Mouse (Mus musculus): ENCODE measurements around the gene Olfr160.

Gene Olfr160

DNA sequence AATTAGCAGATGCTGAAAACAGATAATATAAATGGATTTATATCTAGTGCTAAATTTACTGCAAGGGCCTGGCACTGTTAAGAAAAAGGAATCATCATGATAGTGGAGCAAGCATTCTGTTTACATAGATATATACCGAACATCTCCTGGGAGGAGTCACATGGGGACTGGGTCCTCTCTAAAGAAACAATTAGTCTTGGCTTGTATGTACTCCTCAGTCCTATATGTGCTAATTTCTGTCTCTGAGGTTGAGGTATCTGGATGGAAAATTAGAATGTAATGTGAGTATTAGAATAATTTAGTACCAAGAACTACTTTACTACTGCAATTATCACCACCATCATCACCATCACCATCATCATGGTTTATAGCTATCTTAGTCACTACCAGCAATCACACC, at the start of gene Olfr160:
TSS of gene Olfr160 (minus strand) at position 101 of the 400 bp plus-strand sequence.
- DNase-seq (ENCODE audit: low spot score in 2 of 2) = no peak

DNA sequence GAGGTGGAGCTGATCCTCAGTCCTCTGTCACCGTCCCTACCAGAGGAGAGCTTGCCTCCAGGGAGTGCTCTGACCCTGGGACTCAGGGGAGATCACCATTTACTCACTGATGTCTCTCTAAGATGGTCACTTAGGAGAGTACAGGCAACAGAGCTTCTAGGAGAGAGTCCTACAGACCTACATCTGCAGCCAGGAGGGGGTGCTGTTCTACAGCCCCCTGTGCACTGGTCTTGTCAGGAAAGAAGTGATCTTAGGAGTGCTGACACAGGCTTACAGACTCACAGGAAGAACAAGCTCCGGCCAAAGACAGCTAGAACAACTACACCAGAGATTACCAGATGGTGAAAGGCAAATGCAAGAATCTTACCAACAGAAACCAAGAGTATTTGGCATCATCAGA, 46.5 kb upstream of the Olfr160 start:
- no peak for DNase-seq (ENCODE audit: low spot score in 2 of 2)

DNA sequence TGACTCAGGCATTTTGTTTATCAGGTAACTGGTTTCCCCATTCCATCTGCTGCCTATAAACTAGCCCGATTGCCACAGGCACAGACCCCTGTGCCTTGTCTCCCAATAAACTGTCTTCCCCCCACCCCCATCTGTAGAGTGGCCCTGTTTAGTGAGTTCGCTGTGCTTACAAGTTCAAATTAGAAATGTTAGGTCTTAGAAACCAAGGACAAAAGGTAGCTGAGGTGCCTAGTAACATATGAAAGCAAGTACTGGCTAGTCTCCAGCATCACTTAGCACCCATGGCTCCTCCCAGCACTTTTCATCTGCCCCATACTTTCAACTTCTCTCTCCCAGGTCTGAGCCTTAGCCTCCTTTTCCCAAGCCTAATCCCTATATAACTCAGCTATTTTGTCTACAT, 45.7 kb upstream of the Olfr160 start:
- no peak for DNase-seq (ENCODE audit: low spot score in 2 of 2)

DNA sequence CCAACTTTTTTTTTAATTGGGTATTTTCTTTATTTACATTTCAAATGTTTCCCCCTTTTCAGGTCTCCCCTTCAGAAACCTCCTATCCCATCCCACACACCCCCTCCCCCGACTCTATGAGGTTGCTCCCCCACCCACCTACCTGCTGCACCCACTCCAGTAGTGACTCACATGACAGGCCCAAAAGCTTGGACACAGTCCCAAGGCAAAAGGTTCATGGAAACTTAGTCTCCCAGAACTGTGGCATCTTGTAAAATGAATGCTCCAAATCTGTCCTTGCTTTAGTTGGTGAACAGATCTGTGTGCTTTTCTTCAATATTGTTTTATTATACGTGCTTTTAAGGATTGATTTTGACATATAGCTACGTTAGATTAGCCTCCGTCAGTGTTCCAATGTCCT, 36.0 kb upstream of the Olfr160 start:
- DNase-seq (ENCODE audit: low spot score in 2 of 2) = no peak

DNA sequence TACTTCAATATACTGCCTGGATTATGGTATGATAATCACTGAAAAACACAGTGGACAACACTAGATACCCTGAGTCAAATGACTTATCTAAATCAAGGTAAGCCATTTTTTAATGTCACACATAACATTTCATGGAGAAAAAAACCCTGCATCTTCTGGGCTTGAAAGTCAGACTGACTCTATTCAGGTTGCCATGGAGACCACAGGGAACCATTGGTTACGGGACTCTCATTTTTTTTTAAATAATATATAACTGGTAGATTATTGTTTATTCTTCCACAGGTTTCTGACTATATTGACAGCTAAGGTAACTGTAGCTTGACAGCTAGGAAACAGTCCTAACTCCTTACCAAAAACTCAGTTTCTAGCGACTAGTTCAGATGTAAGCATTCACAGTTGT, 35.4 kb upstream of the Olfr160 start:
- DNase-seq (ENCODE audit: low spot score in 2 of 2) = no peak

DNA sequence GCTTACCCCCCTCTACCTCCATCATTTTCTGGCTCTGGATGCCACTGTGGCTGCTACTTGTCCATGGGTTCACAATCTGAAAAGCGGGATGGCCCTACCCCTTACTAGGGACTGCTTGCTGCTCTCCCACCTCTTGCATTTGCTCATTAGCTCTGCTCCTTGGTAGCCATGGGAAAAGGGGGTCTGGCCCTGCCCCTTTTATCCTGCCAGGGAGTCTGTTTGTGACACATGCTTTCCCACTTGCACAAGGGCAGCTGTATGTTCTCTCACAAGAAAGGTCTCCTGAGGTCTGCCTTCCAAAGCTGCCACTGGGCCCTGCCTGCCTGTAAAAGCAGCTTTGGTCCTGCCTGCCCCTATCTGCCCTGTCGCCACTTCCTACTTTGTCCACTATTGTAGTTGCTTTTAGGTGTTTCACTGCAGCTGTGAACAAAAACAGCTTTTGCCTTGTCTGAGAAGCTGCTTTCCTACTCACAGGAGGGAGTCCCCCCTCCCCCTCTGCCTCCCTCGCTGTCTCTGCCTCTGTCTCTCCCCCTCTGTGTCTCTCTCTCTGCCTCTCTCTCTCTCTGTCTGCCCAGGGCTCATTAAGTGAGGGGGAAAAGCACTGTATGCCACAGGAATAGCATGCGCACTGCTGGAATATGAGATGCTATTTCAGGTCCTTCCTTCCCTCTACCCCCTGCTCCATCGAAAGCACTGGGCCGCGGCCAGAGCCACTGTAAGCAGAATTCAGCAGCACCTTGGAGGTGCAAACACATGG, 34.4 kb upstream of the Olfr160 start:
- no peak for DNase-seq (ENCODE audit: low spot score in 2 of 2)

DNA sequence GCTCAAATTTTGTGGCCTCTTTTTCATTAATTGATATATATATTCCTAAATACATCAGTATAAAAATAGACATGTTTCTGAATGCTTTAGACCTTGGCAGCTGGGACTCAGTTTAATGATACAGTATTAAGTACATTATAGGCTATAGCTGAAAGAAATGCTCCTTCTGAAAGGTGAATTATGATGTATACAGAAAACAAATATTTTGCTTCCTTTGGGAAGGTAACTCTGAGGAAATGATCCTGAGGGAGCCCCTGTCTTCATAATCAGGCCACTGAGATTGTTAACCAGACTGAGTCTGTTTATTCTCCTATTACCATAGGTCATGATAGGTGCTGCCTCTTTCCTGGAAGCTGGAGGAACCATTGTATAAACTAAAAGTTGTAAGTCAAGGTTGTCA, 28.8 kb upstream of the Olfr160 start, which contains the start of gene Olfr874:
TSS of gene Olfr874 (plus strand) at position 301 of the 400 bp plus-strand sequence.
- no peak for DNase-seq (ENCODE audit: low spot score in 2 of 2)

DNA sequence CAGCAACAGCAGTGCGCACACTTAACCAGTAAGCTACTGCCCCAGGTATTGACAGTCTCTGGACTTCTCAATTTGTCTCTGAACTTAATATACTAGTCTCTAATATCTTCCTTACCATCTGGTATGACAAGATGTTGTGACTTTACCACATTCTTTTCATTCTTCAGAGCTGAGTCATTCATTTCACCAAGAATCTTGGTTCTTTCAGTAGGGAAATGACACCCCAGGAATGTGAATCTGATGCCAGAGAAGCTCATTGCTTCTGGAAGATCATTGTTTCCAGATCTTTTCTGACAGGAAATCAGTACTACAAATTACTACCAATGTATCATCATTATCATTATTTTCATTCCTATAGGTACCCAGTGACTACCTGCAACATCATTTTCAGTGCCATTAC, 18.3 kb upstream of the Olfr160 start:
- DNase-seq (ENCODE audit: low spot score in 2 of 2) = no peak

DNA sequence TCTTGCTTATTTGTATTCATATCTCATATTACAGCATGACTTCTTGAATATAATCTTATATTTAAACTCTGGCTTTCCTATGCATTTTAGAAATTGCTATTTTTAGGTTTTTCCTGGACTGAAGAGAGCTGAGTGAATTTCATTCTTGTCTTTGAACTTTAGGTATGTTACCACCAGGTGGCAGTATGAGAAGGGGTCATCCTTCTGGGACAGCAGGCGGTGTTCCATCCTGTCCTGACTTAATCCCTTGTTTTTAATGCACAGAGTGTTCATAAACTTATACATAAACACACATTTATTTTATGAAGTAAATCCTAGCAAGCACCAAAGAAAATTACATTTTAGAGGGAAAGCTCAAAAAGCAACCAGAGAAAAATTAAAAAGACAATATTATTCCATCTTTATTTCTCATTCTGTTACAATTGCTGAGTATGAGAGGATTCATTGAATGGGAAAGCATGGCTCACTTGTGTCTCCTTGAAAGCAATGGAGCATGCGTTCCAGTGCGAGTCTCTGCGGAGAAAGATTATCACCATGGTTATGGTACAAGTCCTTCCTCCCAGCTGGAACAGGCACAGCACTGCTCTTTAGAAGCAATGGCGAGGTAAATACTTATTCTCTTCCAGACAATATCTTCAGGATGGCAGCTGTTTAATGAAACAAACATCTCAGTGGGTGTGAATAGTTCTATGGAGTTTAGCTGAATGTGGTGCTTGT, 25.9 kb downstream of the Olfr160 start:
- no peak for DNase-seq (ENCODE audit: low spot score in 2 of 2)

DNA sequence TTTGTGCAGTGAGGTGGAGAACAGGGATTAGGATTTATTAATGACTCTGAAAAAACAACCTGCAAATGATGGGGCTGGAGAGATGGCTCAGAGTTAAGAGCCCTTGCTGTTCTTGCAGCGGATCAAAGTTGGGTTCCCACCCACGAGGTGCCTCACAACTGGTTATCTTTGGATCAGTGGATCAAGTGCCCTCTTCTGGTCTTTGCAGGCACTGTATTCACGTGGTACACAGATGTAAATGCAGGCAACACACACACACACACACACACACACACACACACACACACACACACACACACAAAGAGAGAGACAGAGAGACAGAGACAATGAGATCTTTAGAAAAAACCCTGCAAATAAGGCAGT, 28.1 kb downstream of the Olfr160 start:
- DNase-seq (ENCODE audit: low spot score in 2 of 2) = no peak

DNA sequence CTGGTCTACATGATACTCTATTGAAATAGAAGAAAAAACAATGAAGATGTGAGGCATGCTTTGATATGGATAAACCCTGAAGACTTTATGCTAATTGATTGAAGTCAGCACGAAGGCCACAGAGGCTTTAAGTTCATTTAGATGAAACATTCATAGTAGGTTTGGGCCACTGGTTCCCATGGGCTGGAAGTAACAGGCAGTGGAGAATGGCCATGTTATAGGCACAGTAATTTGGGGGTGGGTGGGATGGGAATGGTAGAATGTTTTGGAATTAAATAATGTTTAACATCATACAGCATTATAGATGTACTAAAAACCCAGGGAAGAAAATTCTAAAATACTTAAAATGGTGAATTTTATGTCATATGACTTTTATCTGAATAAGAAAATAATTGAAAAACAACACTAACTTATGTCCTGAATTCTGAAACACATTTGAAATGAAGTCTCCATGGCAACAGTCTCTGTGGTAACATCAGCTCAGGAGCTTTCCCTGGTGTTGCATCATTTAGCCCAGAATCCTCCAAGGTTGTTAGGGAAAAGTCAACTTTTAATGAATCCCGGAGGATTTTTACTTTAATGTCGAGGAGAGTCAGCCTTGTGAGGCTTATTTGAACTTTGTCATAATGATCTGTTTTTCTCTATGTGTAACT, 28.6 kb downstream of the Olfr160 start:
- DNase-seq (ENCODE audit: low spot score in 2 of 2) = no peak

DNA sequence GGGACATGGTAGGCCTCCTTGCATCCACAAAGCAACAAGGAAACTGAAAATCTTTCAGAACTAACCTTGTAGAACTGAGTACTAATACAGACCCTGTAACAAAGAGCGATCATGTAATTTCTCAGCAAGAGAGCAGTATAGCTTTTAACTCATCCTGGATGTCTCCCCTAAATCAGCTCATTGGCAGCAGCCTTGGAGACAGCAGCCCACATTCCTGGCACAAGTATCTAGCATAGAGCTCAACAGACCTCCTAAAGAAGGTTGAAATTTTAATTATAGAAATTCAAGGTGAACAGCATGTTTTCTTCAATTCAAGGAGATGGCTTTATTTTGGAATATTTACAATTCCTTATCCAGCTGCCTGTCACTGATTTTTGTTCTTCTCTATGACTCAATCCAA, 34.9 kb downstream of the Olfr160 start:
- no peak for DNase-seq (ENCODE audit: low spot score in 2 of 2)

GRCm38 (mm10) chr9:37675287-37675686, 40.8 kb downstream of the Olfr160 start:
- DNase-seq (ENCODE audit: low spot score in 2 of 2) = no peak

GRCm38 (mm10) chr9:37670261-37670660, 45.8 kb downstream of the Olfr160 start:
- DNase-seq (ENCODE audit: low spot score in 2 of 2) = no peak

DNA sequence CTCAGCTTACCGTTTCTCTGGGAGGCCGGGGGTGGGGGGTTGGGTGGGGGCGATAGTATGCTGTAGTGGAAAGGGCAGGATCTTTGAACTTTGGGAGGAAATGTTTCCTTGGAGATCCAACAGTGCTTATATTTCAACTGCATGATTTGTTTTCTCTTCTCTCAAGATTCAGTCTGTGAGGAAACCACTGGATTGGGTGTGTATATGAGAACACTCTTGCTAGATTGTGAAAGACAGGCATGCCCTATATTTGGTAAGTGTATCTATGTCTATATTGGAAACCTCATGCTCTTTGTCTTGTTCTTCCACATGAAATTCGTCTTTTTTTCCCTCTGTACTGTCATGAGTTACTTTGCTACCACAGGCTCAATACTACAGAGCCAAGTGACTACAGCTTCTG, 46.4 kb downstream of the Olfr160 start:
- no peak for DNase-seq (ENCODE audit: low spot score in 2 of 2)

GRCm38 (mm10) chr9:37669115-37669514, 46.9 kb downstream of the Olfr160 start, which contains the start of gene Panx3:
TSS of gene Panx3 (minus strand) at chr9:37669235.
- DNase-seq (ENCODE audit: low spot score in 2 of 2) = no peak

GRCm38 (mm10) chr9:37666045-37666444, 50.0 kb downstream of the Olfr160 start:
- DNase-seq (ENCODE audit: low spot score in 2 of 2) = no peak

GRCm38 (mm10) chr9:37664604-37665003, 51.4 kb downstream of the Olfr160 start:
- no peak for DNase-seq (ENCODE audit: low spot score in 2 of 2)

- DNase-seq (ENCODE audit: low spot score in 2 of 2) = no peak
Measured at GRCm38 (mm10) chr9:37663210-37663609, 52.8 kb downstream of the Olfr160 start.

GRCm38 (mm10) chr9:37659413-37659812, 56.6 kb downstream of the Olfr160 start:
- DNase-seq (ENCODE audit: low spot score in 2 of 2) = no peak
